In the genomic region with DNA sequence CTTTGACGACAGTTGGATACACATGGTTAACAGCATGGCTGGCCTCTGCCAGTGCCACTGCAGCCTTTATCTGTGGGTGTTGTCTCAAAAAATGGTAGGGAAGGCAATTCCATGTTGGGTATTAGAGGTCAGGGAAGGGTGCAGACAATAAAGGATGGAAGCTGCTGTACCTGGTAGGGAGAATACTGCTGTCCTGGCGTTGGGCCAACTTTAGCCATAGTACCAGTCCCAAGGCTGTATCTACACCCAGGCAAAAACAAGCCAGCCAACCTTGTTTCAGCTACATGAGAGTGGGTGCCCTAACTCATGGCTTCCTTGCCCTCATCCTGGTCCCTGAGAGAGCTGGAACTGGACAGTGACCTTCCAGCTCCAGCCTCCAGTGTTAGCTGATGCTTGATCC, we compare ENCODE assay signal across 9 mouse cellular contexts.
"Had no signal": no experiment of that assay in that cellular context is flagged by ENCODE, and none has a peak within 500 bp of the region (broad histone marks: within the 10 kb centered on the region; RNA-seq: fewer than 3 reads in every experiment).

No protein-coding gene starts in this region.

- DNase-seq: gastrocnemius, adult 2 months; gastrocnemius, postnatal 10 days; gastrocnemius, postnatal 25 days; heart, adult 2 months; heart, postnatal 4 days; kidney, adult 18-20 months; kidney, adult 8-10 months; liver; liver, embryonic 13.5 days had no signal
